Mouse (Mus musculus) urinary bladder, postnatal 25 days (tissue): ENCODE measurements around the gene Tigit.

Experiments
- DNase-seq: peaks from one replicate; pipeline ENCODE4 v3.0.0; 2022; ENCODE audit warnings: low spot score

Tigit gene

DNA sequence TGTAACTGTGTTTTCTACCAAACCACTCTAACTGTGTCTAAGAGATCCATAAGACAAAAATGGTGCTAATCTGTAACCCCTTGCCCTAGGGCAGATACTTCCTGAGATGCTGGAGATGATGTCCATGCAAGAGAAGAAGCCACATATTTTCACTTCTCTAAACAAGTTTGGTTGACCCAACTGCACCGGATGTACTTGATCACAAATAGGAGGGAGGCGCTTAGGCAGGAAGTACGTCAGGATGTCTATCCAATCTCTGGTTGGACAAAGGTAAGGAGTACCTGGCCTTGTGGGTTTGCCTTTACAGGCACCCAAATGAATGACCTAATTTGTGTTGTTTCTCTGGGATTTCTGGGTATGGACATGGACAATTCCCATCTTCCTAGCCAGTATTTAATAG lies 4.3 kb upstream of the Tigit start:
- DNase-seq, result no peak

DNA sequence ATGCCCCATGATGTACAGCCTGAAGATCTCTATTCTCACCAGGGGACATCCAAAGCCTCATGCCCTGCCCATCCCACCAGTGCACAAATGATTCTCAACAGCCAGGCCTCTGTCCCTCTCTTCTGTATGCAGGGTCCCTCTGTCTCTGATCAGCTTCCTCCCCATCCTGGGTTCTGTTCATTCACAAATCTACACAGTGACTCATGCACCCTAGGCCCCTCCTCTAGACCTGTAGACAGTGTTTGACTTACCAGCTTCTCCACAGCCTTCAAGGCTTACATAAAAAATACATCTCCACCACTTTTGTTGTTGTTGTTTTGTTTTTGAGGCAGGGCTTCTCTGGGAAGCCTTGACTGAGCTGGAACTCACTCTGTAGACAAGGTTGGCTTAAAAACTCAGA lies 915 bp upstream of the Tigit start:
- DNase-seq, result no peak

DNA sequence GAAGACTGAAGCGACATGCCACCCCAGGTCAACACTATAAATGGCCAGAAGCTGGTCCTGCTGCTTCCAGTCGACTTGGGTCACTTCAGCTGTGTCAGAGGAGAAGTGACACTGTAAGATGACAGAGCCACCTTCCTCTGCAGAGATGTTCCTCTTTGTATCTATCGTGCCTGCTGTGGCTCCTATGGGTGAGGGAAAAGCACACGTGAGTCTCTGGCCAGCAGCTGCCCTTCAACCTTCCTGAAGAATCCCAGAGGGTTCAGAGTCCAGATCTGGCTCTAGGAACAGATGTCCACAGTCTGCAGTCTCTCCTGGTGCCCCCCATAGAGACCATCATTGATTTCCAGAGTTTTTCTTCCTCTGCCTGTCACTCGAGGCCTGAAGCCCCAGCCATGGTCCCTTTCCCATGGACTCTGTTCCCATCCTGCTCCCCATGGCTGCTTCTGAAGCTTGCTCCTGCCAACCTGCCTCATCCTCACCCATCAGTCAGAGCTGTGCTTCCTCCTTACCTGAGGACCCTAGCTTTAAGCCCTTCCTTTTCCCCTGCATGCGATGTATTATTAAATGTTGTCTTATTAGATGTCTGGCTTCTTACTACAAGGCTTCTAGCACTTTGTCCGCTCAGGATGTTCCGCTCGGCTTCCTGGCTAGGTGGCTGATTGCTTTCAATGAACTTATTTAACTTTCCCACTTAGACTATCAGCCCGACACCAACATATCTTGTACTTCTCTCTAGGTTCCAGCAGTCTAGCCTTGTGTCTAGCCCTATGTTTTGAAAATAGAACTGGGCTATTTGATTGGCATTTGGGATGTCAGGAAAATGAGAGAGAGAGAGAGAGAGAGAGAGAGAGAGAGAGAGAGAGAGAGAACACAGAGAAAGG lies 1.6 kb downstream of the Tigit start:
- DNase-seq, result no peak

DNA sequence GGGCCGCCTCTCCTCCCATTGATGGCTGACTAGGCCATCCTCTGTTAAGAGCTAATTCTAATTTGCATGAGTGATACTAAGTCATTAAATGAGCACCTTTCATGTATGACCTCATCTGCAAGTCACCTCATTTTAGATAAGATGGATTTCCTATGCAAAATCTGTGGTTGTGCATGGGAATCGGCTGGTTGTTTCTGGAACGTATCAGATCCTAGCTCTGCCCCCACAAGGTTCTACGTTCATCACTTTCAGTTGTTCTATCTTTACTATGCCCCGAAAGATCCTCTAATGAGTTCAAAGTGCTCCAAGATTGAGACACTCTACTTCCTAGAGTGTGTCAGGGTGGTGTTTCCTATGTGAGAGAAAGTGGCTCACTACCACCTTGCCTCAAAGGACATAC lies 2.4 kb downstream of the Tigit start:
- no peak for DNase-seq

DNA sequence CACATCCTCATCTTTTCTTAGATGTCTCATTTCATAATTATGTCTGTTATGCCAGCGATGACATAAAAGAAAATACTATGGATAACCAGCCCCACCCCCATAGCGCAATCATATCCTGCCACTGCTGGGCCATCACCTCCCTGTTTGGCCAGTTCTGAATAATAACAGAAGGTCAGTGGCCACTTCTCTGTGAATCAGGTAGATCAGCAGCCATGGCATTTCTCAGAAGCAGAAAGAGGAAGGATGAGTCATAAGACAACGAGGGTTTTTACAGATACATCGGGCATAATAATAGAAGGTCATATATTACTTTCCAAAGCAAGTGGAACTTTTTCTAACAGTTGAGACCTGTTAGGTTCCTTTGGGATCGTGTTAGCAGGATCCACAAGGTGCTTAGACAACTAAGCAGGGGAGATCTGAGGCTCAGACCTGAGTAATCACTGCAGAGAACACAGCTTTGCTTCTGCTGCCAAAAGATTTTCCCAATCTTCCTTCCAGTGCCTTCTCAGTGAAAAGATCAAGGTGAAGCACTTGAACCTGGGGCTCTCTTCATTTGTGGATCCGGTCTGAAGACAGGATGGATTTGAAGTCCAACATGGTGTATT lies 8.7 kb downstream of the Tigit start:
- DNase-seq, result no peak

DNA sequence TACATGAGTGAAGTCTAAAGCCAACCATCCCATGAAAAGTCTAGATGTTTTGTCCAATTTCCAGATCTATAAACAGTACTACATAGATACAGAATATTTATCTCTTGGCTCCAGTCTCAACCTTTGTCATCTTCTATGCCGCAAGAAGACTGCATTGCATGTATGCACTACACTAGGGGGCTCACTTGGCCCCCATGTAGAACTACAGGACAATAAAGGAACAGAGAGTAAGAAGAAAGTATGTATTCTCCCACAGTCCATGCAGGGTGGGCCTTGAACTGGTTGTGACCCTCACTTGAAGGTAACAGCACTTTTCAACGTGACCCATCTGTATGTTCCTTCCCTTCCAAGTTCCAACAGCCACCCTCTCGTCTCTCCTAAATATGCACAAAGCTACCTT lies 9.7 kb downstream of the Tigit start:
- DNase-seq, result no peak

DNA sequence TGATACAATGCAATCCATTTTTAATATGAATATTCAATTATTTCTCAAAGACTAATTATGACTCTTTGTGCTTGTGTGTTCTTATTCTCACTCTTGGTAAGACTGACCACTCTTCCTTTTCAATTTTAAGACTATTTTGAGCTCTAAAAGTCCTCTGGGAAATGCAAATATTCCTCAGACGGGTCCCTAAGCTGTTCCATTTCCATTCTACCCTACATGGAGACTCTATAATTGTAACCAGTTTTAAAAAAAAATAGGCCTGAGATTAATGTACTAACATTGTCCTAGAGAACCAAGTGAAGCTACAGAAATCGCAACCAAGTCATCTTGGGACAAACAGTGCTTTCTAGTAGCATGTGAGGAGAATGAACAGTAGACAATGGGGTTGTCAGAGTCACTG lies 10.7 kb downstream of the Tigit start:
- no peak for DNase-seq

DNA sequence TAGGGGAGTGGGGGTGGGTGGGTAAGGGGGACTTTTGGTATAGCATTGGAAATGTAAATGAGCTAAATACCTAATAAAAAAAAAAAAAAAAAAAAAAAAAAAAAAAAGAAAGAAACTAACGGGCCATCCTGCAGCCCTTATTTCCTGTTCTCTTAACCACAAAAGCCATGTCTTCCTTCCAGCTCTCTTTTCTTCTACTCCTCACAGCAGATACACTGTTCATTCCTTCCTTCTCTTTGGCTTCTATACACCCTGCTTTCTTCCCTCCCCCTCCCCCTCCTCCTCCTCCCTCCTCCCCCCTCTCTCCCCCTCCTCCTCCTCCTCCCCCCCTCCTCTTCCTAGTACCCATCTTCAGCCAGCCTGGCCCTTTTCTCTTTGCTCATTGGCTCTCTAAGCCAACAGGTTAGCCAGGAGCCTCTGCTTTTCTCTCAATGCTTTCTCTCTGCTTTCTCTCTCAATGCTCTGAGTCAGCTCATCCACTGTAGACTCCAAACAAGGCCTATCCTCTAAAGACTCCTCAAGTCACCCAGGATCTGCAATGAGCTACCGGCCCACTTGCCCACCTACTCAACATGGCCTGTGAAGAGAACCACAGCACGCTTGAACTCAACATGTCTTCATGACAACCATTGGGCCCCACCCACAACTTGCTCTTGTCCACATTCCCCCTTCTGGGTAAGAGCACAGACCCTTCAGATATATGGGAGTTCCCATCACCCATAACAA lies 13.4 kb downstream of the Tigit start:
- DNase-seq, result no peak

DNA sequence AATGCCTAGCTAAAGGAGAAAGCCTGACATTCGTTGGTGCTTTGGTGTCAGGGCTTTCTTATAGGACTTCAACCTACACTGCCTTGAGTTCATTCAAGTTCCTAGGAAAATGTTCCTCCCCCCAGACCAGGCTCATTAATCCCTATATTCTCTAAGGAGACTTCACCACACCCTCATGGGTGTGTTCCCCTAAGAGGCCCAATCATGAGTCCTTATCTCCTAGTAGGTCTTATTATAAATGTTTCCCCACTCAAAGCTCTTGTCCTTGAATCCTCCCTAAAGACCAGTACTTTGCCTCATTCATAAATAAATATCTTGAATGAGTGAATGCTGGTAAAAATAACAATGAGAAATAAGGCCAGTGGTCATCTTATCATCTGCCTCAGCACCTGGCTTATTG lies 16.3 kb downstream of the Tigit start:
- DNase-seq, result no peak

DNA sequence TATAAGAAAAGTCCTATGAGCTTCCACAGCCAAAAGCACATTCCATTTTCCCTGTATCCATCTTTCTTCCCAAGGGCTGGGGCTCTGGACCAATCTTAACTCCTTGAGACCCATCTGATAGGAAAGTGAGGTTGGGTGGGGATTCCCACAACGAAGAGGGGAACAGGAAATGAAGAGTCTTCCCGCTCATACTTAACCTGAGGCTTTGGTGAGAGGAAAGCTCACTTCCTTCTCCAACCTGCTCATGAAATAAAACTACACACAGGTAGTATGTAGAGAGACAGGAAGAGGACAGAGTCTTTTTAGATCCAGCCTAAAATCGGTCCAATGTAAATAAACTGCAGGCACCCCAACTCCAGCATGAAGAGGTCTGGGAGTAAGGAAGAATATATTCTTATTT lies 17.0 kb downstream of the Tigit start:
- DNase-seq, result no peak

DNA sequence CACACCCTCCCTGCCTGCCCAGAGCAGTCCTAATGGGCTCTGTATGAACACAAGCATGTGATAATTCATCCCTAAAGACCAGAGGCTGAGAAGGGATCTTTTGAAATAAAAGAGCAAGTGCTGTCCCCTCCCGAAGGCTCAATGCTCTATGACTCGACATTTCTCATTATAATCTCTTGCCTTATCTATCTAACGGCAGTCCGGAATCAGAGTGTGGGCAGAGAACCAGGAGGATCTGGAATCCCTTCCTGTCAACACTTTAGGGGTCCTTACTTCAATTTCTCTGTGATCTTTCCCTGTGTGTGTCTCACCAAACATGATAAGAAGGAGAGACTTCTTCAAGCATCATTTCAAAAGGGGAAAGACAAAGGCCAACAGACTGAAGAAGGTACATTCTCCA lies 18.1 kb downstream of the Tigit start:
- DNase-seq, result no peak

DNA sequence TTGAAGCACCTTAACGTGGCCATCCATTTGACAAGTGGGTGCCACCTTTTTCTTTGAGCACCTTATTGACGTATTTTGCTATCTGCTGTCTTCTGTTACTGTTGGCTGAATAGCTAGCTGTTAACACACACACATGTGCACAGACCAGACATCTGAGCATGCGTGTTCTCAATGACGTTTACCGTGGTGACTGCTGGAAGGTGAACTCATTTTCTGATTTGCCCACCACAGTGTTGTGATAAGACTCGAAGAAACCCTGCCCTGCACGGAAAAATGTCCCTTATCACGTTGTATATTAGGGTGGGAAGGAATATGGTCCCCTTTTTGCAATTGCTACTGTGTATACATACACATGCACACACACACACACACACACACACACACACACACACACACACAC lies 22.7 kb downstream of the Tigit start:
- DNase-seq, result no peak

DNA sequence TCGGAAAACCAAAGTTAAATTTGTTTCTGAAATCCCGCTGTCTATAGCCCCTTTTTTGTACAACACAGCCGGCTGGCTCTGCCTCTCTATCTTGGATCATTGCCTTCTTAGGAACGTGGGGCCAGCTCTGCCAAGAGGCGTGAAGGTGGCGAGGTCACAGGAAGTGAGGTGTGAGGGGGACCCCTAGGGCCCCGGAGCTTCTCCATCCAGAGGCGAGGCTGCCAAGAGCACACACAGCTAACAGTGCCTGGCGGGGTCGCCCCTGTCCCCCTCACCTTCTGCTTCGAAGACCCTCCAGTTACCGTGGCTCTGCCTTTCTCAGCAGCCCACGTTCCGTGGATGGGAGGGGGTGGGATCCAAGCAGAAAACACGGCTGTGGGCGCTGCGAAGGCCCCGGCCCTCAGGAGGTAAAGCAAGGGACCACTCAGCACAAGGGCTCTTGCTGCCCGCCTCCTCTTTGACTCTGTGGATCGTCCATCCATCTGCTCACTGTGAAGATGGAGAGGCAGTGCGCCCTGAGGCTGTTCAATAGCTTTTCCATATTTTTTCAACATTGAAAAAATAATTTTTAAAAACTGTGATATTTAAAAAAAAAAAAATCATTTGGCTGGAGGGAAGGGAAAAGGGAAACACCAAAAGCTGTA lies 25.4 kb downstream of the Tigit start:
- no peak for DNase-seq

DNA sequence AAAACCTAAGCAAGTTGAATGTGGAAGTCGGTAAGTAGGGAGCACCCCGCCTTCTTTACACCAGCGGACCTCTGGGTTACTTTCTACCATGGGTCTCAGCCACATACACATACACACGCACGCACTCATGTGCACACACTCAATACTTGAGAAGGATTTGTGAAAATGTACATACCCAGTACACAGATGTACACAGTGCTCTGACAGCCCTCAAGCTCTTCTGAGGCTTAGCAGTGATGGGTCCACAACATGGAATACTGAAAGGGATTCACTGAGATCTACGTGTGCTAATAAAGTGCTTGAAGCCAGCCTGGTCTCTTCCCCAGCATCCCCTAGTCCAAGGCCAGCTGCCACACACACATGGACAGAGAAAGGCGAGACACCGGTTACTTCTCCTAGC lies 26.7 kb downstream of the Tigit start:
- DNase-seq, result no peak

DNA sequence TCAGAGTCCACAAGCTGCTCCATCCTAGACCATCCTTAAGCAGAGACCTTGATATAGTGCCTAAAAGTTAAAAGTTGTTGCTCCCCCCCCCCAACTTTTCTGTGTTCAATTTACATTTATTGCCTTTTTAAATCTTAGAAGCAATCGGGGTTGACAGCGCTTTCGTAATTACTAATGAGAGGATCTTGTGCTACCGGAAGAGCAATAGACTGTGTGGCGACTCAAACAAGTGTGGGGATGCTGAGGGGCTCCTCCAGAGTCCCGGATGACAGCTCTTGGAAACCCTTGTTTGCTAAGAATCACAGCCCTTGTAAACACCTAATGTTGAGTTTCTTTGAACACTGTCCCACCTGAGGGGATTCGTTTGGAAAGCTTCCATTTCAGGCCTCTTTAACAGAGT lies 29.9 kb downstream of the Tigit start:
- no peak for DNase-seq

DNA sequence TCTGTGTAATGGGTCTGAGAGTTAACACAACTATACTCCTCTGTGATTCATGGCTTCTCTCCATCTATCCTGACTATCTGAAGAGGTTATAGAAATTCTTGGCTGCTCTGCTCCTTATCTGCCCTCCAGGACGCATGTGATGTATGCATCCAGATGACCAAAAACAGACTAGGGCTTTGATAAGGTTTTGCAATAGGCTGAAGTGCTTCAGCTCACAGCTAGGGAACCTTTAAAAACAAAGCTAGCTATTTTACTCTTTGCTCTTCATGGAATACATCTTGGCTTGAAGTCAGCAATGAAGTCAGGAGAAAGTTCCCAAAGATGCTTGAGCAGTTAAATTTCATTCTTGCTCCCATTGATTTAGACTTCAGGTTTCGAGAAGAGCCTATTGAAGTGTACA lies 32.2 kb downstream of the Tigit start:
- DNase-seq, result no peak

DNA sequence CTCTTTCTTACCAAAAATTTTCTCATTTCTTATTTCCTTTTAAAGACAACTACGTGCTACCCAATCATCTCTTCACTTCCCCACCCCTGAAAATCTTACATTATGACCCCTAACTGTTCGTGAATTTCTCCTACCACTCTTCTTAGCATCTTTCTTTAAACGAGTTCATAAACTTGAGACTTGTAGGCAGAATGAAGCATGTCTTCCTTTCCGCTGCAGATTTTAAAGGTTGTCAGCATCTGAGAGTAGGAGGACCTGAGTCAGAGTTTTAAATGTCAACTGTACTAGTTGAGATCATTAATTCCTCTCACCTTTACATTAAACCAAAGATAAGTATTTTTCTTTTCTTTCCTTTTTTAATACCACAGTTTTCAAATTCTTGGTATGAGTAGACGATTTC lies 35.3 kb downstream of the Tigit start:
- no peak for DNase-seq

DNA sequence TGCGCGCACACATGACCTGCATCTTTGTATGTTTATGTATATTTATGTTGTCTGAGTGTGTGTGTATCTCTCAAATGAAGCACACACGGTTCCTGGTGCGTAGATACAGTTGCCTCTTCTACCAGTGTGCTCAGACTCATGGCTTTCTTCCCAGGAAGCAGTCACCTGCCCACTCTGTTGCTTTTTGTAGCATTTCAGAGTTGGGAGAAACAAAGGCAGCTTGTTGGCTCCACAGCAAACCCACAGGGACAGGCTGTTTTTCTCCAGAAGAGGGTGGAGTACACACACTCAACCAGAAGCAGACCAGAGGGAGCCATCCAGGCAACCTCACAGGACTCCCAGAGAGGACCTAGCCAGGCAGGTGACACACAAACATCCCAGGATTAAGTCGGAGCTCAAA lies 38.0 kb downstream of the Tigit start:
- no peak for DNase-seq

DNA sequence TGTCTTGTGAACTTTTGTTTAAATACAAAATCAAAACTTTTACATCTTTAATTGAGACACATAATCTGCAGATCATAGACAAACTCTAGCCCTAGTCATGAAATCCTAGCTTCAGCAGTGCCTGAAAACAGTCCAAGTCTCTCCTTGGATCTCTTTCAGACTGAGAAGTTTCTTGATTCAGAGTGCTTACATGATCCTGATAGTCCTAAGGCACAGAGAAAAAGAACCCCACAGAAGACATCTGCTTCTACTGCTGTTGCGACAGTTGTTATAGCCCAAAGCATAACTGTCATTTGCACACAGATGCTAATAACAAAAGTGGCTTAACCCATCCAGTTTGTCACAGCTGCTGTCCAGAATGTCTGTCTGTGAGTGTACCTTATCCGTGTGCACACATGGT lies 38.7 kb downstream of the Tigit start:
- no peak for DNase-seq

DNA sequence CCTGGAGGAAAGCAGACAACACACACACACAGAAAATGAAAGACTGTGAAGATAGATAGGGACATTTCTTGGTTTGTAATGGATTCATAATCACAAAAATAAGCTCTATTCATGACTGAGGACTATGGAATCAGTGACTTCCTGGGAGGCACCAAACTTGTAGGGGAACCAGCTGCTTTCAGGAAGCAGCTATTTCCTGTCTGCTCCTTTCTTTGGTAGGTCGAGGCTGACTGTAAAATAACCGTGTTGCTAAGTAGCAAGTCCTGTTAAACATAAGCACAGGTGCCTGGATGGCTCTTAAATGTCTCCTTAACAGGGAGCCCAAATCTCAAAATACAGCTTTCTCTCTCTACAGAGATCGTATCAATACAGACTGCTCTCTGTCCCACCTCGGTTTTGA lies 39.1 kb downstream of the Tigit start:
- DNase-seq, result no peak

DNA sequence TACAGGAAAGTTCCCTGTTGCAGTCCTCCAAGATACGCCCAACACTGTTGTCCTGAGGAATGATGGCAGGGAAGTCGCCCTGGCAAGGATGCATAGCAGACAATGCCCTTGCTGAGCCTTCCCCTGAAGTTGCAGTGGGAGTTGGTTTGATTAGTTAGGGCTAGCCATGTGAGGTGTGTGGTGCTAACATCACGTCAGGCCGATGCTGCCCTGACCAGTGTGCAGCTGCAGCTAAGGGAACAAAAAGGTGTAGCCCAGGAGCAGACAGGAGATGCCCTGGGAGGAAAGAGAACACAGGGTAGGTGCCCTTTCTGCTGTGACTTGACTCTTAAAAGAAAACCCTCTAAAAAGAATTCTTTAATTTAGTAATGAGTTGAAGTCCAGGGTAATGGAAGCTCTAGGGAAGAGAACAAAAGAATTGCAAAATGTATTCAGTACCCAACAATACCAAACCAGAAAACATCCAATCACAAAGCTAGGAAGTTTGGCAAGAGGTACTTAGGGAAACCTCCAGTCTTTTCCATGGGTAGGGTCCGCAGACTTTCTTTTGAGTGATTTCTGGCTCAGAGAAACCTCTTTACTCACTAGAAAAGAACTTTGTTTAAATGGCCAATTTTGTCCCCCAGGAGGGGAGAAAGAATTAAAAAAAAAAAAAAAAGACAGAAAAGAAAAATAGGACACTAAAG lies 40.5 kb downstream of the Tigit start:
- DNase-seq, result no peak

DNA sequence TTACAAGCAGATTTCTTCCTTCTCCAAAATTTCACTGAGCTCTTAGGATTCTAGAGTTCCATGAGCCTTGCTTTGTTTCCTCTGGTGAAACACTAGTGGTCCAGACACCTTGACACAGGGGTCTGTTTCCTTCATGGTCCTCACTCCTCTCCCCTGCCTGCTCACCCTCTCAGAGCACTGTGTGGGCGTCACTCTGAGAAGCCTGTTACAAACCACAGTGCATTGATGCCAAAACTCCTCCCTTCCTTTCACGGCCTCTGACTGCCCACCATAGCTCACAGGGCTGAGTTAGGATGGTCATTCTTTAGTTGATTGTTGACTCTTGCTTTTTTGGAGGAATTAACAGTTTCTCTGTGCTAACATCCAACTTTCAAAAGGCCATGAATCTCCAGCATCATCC lies 43.6 kb downstream of the Tigit start:
- no peak for DNase-seq
